Mouse (Mus musculus) forebrain, postnatal 0 days (tissue): ENCODE data around the gene Fndc11. TPM values are rescaled to one million over a fixed set of nuclear protein-coding genes. Genes with fewer than 3 reads are reported as not detected.

Source experiments
- ATAC-seq: fragments of 200-750 bp; cut with Nextera tagmentation; 2 replicates; pipeline ENCODE4 v1.8.0; 2017; ENCODE audit warnings: mild to moderate bottlenecking, moderate library complexity
- DNase-seq: peaks from one replicate; pipeline ENCODE4 v3.0.0-alpha.2; 2015
- H3K27ac ChIP-seq: fragments of 300-500 bp; sonication (generic); 2 replicates; pipeline ENCODE4 v1.5.1; 2014; ENCODE audit warnings: low read depth, mild to moderate bottlenecking, antibody characterized with exemption, low read length, moderate library complexity, mixed read lengths
- H3K27me3 ChIP-seq: fragments of 300-500 bp; sonication (generic); 2 replicates; pipeline ENCODE4 v1.6.1; 2014; ENCODE audit warnings: mild to moderate bottlenecking, low read length, mixed read lengths; ENCODE audit not compliant: insufficient read depth
- H3K36me3 ChIP-seq: fragments of 300-500 bp; sonication (generic); 2 replicates; pipeline ENCODE4 v1.6.1; 2014; ENCODE audit warnings: mild to moderate bottlenecking, moderate library complexity; ENCODE audit not compliant: insufficient read depth
- H3K4me1 ChIP-seq: fragments of 300-500 bp; sonication (generic); 2 replicates; pipeline ENCODE4 v1.6.1; 2014; ENCODE audit warnings: antibody characterized with exemption; ENCODE audit not compliant: insufficient read depth
- H3K4me2 ChIP-seq: fragments of 300-500 bp; sonication (generic); 2 replicates; pipeline ENCODE4 v1.6.1; 2014; ENCODE audit warnings: low read depth, mild to moderate bottlenecking, moderate library complexity
- H3K4me3 ChIP-seq: fragments of 300-500 bp; sonication (generic); 2 replicates; pipeline ENCODE4 v1.5.1; 2014; ENCODE audit warnings: low read depth, low read length, mixed read lengths
- H3K9ac ChIP-seq: fragments of 300-500 bp; sonication (generic); 2 replicates; pipeline ENCODE4 v1.6.1; 2014; ENCODE audit warnings: mild to moderate bottlenecking
- H3K9me3 ChIP-seq: fragments of 300-500 bp; sonication (generic); 2 replicates; pipeline ENCODE4 v1.6.1; 2016; ENCODE audit warnings: low read length
- CTCF ChIP-seq: sonication (generic); IDR thresholded peaks from 2 replicates; pipeline ENCODE4 v1.5.1; 2016; ENCODE audit warnings: antibody characterized with exemption, control low read depth, low read depth
- WGBS: fragments of 180-500 bp; shearing (Covaris S2); extraction: QIAGEN DNeasy Blood & Tissue Kit; methylation state at CpG from one replicate; pipeline ENCODE4 v1.1.7; 2014; 5-methylcytosine and 5-hydroxymethylcytosine counted together
- polyA plus RNA-seq: library from polyadenylated mRNA; unstranded; fragments of >200 nt; fragmentation: Nextera tagmentation; extraction: Ambion mirVana; gene quantifications from 2 replicates; pipeline ENCODE4 v1.2.1, GENCODE M21; 2015
- total RNA-seq: library from RNA; depleted of rRNA; stranded (reverse); fragments of >200 nt; gene quantifications from 2 replicates; pipeline ENCODE4 v1.2.3, GENCODE M21; 2014

The Fndc11 gene
- total and polyA plus RNA-seq, 2 experiments from 2014 or later: 0.18 TPM; not detected in 1

GRCm38 (mm10) chr2:181240806-181241440 lies 21.1 kb downstream of the Fndc11 start:
- H3K4me1 ChIP-seq: no peaks in the 10 kb centered on the region
- no peaks in the 10 kb centered on the region for H3K36me3 ChIP-seq
- H3K9me3 ChIP-seq: no peaks in the 10 kb centered on the region
- no peak overlapping the region for H3K9ac ChIP-seq
- no peak overlapping the region for H3K4me3 ChIP-seq
- ATAC-seq (no peak), DNase-seq (no peak)
- H3K4me2 ChIP-seq: 0 out of 2 replicates have a peak overlapping the region, but pooled peaks have one; percentile 38
- 93% methylated on average over 13 of the region's 13 CpGs for WGBS
- no peak for TF ChIP-seq CTCF
- no peaks in the 10 kb centered on the region for H3K27me3 ChIP-seq
- H3K27ac ChIP-seq: no peak overlapping the region

- Histone ChIP-seq H3K4me1 (no peaks in the 10 kb centered on the region), H3K4me3 (peak within 1 kb of the TSS; percentile 23), H3K27me3 (no peaks in the 10 kb centered on the region), H3K36me3 (no peaks in the 10 kb centered on the region), H3K9ac (no peak within 1 kb of the TSS), H3K9me3 (no peaks in the 10 kb centered on the region), H3K27ac (no peak within 1 kb of the TSS), H3K4me2 (peak within 1 kb of the TSS; percentile 38)
- ATAC-seq (no peak), DNase-seq (no peak)
- no peak for TF ChIP-seq CTCF
- WGBS: 13% methylated on average over 16 of the region's 16 CpGs
Observed at GRCm38 (mm10) chr2:181241602-181242313, 21.9 kb downstream of the Fndc11 start, which contains the start of gene Helz2. Gene Helz2 (minus strand): TSS chr2:181242027.

GRCm38 (mm10) chr2:181242314-181242665 lies 22.5 kb downstream of the Fndc11 start:
- 71% methylated on average over 3 of the region's 3 CpGs for WGBS
- no peaks in the 10 kb centered on the region for H3K36me3 ChIP-seq
- H3K27me3 ChIP-seq: no peaks in the 10 kb centered on the region
- no peaks in the 10 kb centered on the region for H3K4me1 ChIP-seq
- H3K9me3 ChIP-seq: no peaks in the 10 kb centered on the region
- no peak overlapping the region for H3K9ac ChIP-seq
- H3K4me3 ChIP-seq: no peak overlapping the region
- peak overlapping the region; percentile 38; the same call in 1 of the 2 replicates for H3K4me2 ChIP-seq
- no peak for ATAC-seq
- H3K27ac ChIP-seq: no peak overlapping the region
- TF ChIP-seq CTCF: no peak
- no peak for DNase-seq

DNA sequence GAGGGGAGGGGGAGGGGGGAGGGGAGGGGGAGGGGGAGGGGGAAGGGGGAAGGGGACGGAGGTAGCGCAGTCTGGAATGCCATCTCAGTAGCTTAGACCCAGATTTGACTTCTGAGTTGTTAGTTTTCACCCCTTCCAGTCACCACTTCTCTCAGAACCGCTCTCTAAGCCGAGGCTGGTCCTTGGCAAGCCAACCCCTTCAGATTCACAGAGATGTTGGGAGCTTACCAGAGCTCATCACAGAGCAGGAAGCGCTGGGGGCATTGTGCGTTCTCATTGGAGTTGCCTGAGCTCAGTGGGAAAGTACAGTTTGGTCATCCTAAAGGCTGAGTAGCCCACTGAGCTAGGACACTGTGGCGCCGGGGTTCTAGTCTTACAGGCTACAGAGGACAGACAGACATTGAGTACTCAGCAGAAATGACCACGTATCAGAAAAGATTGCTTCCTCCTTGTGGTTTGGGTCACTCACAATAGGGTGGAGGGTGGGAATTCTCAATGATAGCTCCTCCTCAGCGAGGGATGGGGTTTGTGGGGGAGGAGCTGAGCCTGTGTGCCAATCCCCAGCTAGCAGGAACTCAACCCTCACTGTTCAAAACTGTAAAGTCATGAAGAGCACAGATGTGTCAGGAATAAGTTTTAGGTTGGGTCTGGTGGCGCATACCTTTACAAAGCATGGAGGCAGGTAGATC lies 24.0 kb downstream of the Fndc11 start:
- DNase-seq (no peak), ATAC-seq (no peak)
- Histone ChIP-seq H3K9me3 (no peaks in the 10 kb centered on the region), H3K36me3 (no peaks in the 10 kb centered on the region), H3K9ac (no peak overlapping the region), H3K4me2 (no peak overlapping the region), H3K27me3 (no peaks in the 10 kb centered on the region), H3K4me1 (no peaks in the 10 kb centered on the region), H3K4me3 (no peak overlapping the region), H3K27ac (no peak overlapping the region)
- WGBS: 36% methylated on average over 11 of the region's 11 CpGs
- TF ChIP-seq CTCF: no peak

- Histone ChIP-seq H3K4me2 (no peak overlapping the region), H3K27me3 (no peaks in the 10 kb centered on the region), H3K4me3 (no peak overlapping the region), H3K9ac (no peak overlapping the region), H3K36me3 (no peaks in the 10 kb centered on the region), H3K9me3 (no peaks in the 10 kb centered on the region), H3K4me1 (no peaks in the 10 kb centered on the region), H3K27ac (no peak overlapping the region)
- DNase-seq (no peak), ATAC-seq (no peak)
- no peak for TF ChIP-seq CTCF
- WGBS: 18% methylated on average over 2 of the region's 2 CpGs
Observed at GRCm38 (mm10) chr2:181245031-181245430, 25.2 kb downstream of the Fndc11 start.

DNA sequence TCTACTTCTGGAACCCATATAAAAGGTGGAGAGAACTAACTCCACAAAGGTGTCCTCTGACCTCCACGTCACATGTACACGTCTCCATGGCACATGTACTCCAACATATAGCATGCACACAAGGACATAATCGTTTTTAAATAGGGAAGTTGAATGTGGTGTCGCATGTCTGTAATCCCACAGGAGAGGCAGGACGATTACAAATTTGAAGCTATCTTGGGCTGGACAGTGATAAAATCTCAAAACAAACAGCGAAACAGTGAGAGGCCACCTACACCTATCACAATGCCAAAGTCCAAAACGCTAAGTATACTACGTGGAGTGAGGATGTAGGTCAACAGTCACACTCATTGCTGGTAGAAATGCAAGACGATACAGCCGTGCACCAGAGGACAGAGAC lies 29.4 kb downstream of the Fndc11 start:
- Histone ChIP-seq H3K4me3 (no peak overlapping the region), H3K27me3 (no peaks in the 10 kb centered on the region), H3K36me3 (peaks cover 38% of the 10 kb centered on the region), H3K9ac (no peak overlapping the region), H3K4me2 (no peak overlapping the region), H3K9me3 (no peaks in the 10 kb centered on the region), H3K4me1 (no peaks in the 10 kb centered on the region), H3K27ac (no peak overlapping the region)
- DNase-seq (no peak), ATAC-seq (no peak)
- WGBS: 93% methylated on average over 10 of the region's 10 CpGs
- TF ChIP-seq CTCF: no peak

GRCm38 (mm10) chr2:181251841-181252240 lies 32.0 kb downstream of the Fndc11 start:
- peaks cover 60% of the 10 kb centered on the region for H3K36me3 ChIP-seq

More at GRCm38 (mm10) chr2:181251841-181252240, 32.0 kb downstream of the Fndc11 start:
- TF ChIP-seq CTCF: no peak
- 89% methylated on average over 1 of the region's 1 CpGs for WGBS
- H3K9ac ChIP-seq: no peak overlapping the region
- no peaks in the 10 kb centered on the region for H3K9me3 ChIP-seq
- no peaks in the 10 kb centered on the region for H3K4me1 ChIP-seq
- H3K4me2 ChIP-seq: no peak overlapping the region
- no peak for DNase-seq
- ATAC-seq: no peak
- H3K27ac ChIP-seq: no peak overlapping the region
- H3K4me3 ChIP-seq: no peak overlapping the region
- H3K27me3 ChIP-seq: no peaks in the 10 kb centered on the region
